Mouse (Mus musculus): ENCODE results near the gene Tspan5. TPM values are rescaled to one million over a fixed set of nuclear protein-coding genes. Genes with fewer than 3 reads are reported as not detected.

Tspan5 gene
- polyA plus RNA-seq, 1 experiment from 2014 or later = 16.8 TPM

- no peak for DNase-seq (ENCODE audit: low spot score)
These were observed 28.8 kb downstream of the Tspan5 start for GRCm38 (mm10) chr3:138770650-138771331.

GRCm38 (mm10) chr3:138771549-138772333 is 29.7 kb downstream of the Tspan5 start:
- DNase-seq (ENCODE audit: low spot score) = no peak

- no peak for DNase-seq (ENCODE audit: low spot score)
These were observed 32.0 kb downstream of the Tspan5 start for GRCm38 (mm10) chr3:138773871-138774606.

- no peak for DNase-seq (ENCODE audit: low spot score)
These were observed 32.6 kb downstream of the Tspan5 start for GRCm38 (mm10) chr3:138774607-138774943.

- DNase-seq (ENCODE audit: low spot score) = no peak
These were observed 34.1 kb downstream of the Tspan5 start for GRCm38 (mm10) chr3:138775926-138776715.

- DNase-seq (ENCODE audit: low spot score) = no peak
These were observed 39.5 kb downstream of the Tspan5 start for GRCm38 (mm10) chr3:138781492-138781891.

GRCm38 (mm10) chr3:138783859-138784640 is 42.1 kb downstream of the Tspan5 start:
- DNase-seq (ENCODE audit: low spot score) = no peak

- DNase-seq (ENCODE audit: low spot score) = no peak
These were observed 42.6 kb downstream of the Tspan5 start for GRCm38 (mm10) chr3:138784641-138785025.

- DNase-seq (ENCODE audit: low spot score) = no peak
These were observed 45.9 kb downstream of the Tspan5 start for GRCm38 (mm10) chr3:138787758-138788488.

- DNase-seq (ENCODE audit: low spot score) = no peak
These were observed 46.5 kb downstream of the Tspan5 start for GRCm38 (mm10) chr3:138788489-138788850.

GRCm38 (mm10) chr3:138789275-138789674 is 47.3 kb downstream of the Tspan5 start:
- DNase-seq (ENCODE audit: low spot score) = no peak

GRCm38 (mm10) chr3:138794533-138794932 is 52.5 kb downstream of the Tspan5 start:
- DNase-seq (ENCODE audit: low spot score) = no peak

GRCm38 (mm10) chr3:138795951-138796350 is 54.0 kb downstream of the Tspan5 start:
- no peak for DNase-seq (ENCODE audit: low spot score)

GRCm38 (mm10) chr3:138796583-138796982 is 54.6 kb downstream of the Tspan5 start:
- no peak for DNase-seq (ENCODE audit: low spot score)

GRCm38 (mm10) chr3:138800664-138801411 is 58.8 kb downstream of the Tspan5 start:
- DNase-seq (ENCODE audit: low spot score) = no peak

- no peak for DNase-seq (ENCODE audit: low spot score)
These were observed 59.7 kb downstream of the Tspan5 start for GRCm38 (mm10) chr3:138801661-138802060.

- DNase-seq (ENCODE audit: low spot score) = no peak
These were observed 60.9 kb downstream of the Tspan5 start for GRCm38 (mm10) chr3:138802722-138803443.

- no peak for DNase-seq (ENCODE audit: low spot score)
These were observed 61.6 kb downstream of the Tspan5 start for GRCm38 (mm10) chr3:138803444-138804085.

All from thymus, postnatal 0 days (tissue).